In genomic region chr10:120901746-120902145, GRCm38 (mm10) we compare ENCODE assay signal across 13 mouse cellular contexts.
"Had no signal": no experiment of that assay in that cellular context is flagged by ENCODE, and none has a peak within 500 bp of the region (broad histone marks: within the 10 kb centered on the region; RNA-seq: fewer than 3 reads in every experiment).

No protein-coding gene starts in this region.

- H3K4me2 ChIP-seq: limb, embryonic 12.5 days; liver, embryonic 11.5 days; liver, embryonic 15.5 days; midbrain, embryonic 11.5 days; midbrain, embryonic 15.5 days; neural tube, embryonic 12.5 days had no signal

- H3K4me3 ChIP-seq: left cerebral cortex, adult 2 months; limb, embryonic 12.5 days; liver, embryonic 15.5 days; megakaryocyte, embryonic 14.5 days; midbrain, embryonic 15.5 days; neural tube, embryonic 12.5 days had no signal

- H3K27ac ChIP-seq: left cerebral cortex, adult 2 months; limb, embryonic 12.5 days; liver, embryonic 15.5 days; macrophage; midbrain, embryonic 15.5 days; neural tube, embryonic 12.5 days had no signal

- DNase-seq: kidney, adult 8-10 months; kidney, postnatal 25 days; thymus, adult 2 months; thymus, postnatal 25 days had no signal

- H3K9ac ChIP-seq: limb, embryonic 12.5 days; liver, embryonic 15.5 days; midbrain, embryonic 15.5 days; neural tube, embryonic 12.5 days had no signal

- H3K36me3 ChIP-seq: limb, embryonic 12.5 days; liver, embryonic 15.5 days; midbrain, embryonic 15.5 days; neural tube, embryonic 12.5 days had no signal

- ATAC-seq: midbrain, embryonic 15.5 days had no signal

- H3K9me3 ChIP-seq: liver, embryonic 15.5 days; midbrain, embryonic 15.5 days had no signal
